Mouse (Mus musculus) G1E (cell line): ENCODE data around the gene Cep295. TPM values are rescaled to one million over a fixed set of nuclear protein-coding genes. Genes with fewer than 3 reads are reported as not detected.
"Not testable (repeated sequence)": the region's sequence is repeated elsewhere in the genome, so short reads cannot be mapped to it uniquely, and the experiment has no call there.

Experiments
- ATAC-seq: 2 replicates; pipeline ENCODE4 v1.8.0; 2016; ENCODE audit warnings: mild to moderate bottlenecking; ENCODE audit not compliant: insufficient number of reproducible peaks, poor library complexity, low FRiP score, severe bottlenecking; ENCODE audit errors: extremely low read depth
- DNase-seq: peaks from one replicate; pipeline ENCODE4 v3.0.0; 2012; ENCODE audit warnings: low spot score
- H3K27me3 ChIP-seq: 2 replicates; pipeline ENCODE4 v1.6.1; 2012; ENCODE audit warnings: mild to moderate bottlenecking, low read length, inconsistent platforms; ENCODE audit not compliant: insufficient read depth
- H3K36me3 ChIP-seq: replicated peaks from 2 replicates; pipeline ENCODE3; 2012; ENCODE audit warnings: mild to moderate bottlenecking, inconsistent platforms
- H3K4me1 ChIP-seq: 2 replicates; pipeline ENCODE4 v1.6.1; 2012; ENCODE audit warnings: low read depth, low read length, inconsistent platforms, mixed read lengths; ENCODE audit not compliant: insufficient read depth
- H3K4me3 ChIP-seq: 2 replicates; pipeline ENCODE4 v1.5.1; 2012; ENCODE audit warnings: low read depth, mild to moderate bottlenecking, inconsistent platforms, low read length, moderate library complexity, mixed read lengths
- H3K9me3 ChIP-seq: replicated peaks from 2 replicates; pipeline ENCODE4 v1.6.1; 2012; ENCODE audit warnings: inconsistent platforms
- CTCF ChIP-seq: IDR thresholded peaks from 2 replicates; pipeline ENCODE4 v1.5.1; 2012; ENCODE audit warnings: low read depth, low read length, inconsistent platforms, mixed read lengths
- GATA1 ChIP-seq: IDR thresholded peaks from 2 replicates; pipeline ENCODE4 v1.6.1; 2012; ENCODE audit warnings: borderline replicate concordance, low read length, inconsistent platforms, mixed read lengths
- GATA2 ChIP-seq: IDR thresholded peaks from 2 replicates; pipeline ENCODE4 v1.6.1; 2012; ENCODE audit warnings: low read depth, low read length, inconsistent platforms, borderline replicate concordance
- POLR2AphosphoS5 ChIP-seq: IDR thresholded peaks from 2 replicates; pipeline ENCODE4 v1.6.1; 2012; ENCODE audit warnings: low read depth, low read length, inconsistent platforms; ENCODE audit not compliant: insufficient replicate concordance
- TAL1 ChIP-seq: conservative IDR thresholded peaks from 2 replicates; pipeline ENCODE4 v1.6.1; 2012; ENCODE audit warnings: low read depth, low read length, inconsistent platforms, mixed read lengths
- polyA plus RNA-seq: library from polyadenylated mRNA; stranded (reverse); fragments of >175 nt; gene quantifications from 2 replicates; pipeline ENCODE4 v1.2.3, GENCODE M21; 2012
- total RNA-seq, 2 experiments: library from RNA; stranded (forward) in 1 of 2; stranded (reverse) in 1 of 2; fragments of 200-1000 nt in 1 of 2; fragments of >200 nt in 1 of 2; fragmentation: Nextera tagmentation in 1 of 2; gene quantifications; 2 replicates each; pipeline ENCODE4 v1.2.3; 2014 to 2017

The Cep295 gene
- total and polyA plus RNA-seq, 3 experiments = 5.8 to 168 (median 79.0) TPM

DNA sequence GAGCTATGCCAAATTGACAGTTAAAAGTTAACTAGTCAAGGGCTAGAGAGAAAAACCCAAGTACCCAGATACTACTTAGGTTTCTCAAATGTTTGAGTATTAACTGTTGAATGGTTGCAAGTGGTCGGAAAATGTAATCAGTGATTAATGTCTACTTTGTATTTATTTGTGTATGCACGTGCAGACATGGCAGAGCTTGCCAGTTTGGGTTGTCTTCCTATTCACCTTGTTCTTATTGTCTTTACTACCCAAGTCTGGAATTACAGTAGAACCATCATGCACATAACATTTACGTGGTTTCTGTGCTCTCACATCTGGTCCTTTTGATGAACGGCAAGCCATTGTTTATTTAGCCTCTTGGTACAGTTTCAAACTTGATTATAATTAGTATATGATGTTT is 48.2 kb downstream of the Cep295 start:
- Histone ChIP-seq H3K4me1 (peaks cover 55% of the 10 kb centered on the region), H3K27me3 (no peaks in the 10 kb centered on the region), H3K4me3 (peak overlapping the region; percentile 57), H3K36me3 (peaks cover 60% of the 10 kb centered on the region), H3K9me3 (no peaks in the 10 kb centered on the region)
- no peak for TF ChIP-seq GATA2
- no peak for TF ChIP-seq TAL1
- TF ChIP-seq CTCF = no peak
- no peak for TF ChIP-seq GATA1
- no peak for TF ChIP-seq POLR2AphosphoS5
- ATAC-seq (no peak), DNase-seq (no peak)

- H3K27me3 ChIP-seq = no peaks in the 10 kb centered on the region
- H3K36me3 ChIP-seq = peaks cover 48% of the 10 kb centered on the region
- ATAC-seq (no peak), DNase-seq (no peak)
- peak overlapping the region; percentile 93 for H3K4me3 ChIP-seq
- H3K9me3 ChIP-seq = no peaks in the 10 kb centered on the region
- peaks cover 61% of the 10 kb centered on the region for H3K4me1 ChIP-seq
- TF ChIP-seq TAL1 (no peak), GATA2 (no peak), CTCF (no peak), GATA1 (no peak)
Observed at GRCm38 (mm10) chr9:15308254-15308653, 49.3 kb downstream of the Cep295 start.

DNA sequence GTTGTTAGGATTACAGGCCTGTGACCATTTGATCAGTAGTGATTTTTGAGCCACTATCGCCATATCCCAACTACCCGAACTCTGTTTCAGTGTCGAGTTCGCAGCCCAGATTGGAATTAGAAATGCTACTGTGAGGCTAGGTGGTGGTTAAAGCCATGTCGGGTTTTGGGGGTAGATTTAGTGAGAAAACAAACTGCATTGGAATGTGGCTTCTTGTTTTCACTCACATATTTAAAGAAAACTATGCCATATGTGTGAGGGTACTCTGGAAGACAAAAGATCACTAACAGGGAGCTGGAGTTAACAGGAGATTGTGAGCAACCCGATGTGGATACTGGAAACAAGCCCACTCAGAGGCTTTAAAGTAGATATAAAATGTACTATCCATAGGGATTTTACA is 50.3 kb downstream of the Cep295 start:
- DNase-seq = no peak
- no peak for ATAC-seq
- Histone ChIP-seq H3K9me3 (no peaks in the 10 kb centered on the region), H3K4me3 (peak overlapping the region; percentile 93), H3K27me3 (no peaks in the 10 kb centered on the region), H3K4me1 (peaks cover 55% of the 10 kb centered on the region), H3K36me3 (peaks cover 39% of the 10 kb centered on the region)
- no peak for TF ChIP-seq GATA2
- TF ChIP-seq GATA1 = no peak
- no peak for TF ChIP-seq TAL1
- TF ChIP-seq CTCF = no peak
- no peak for TF ChIP-seq POLR2AphosphoS5

GRCm38 (mm10) chr9:15306398-15307119 is 51.0 kb downstream of the Cep295 start, which contains the start of gene 4931406C07Rik:
TSS of gene 4931406C07Rik (minus strand) at chr9:15306448.
- peaks cover 49% of the 10 kb centered on the region for H3K4me1 ChIP-seq
- peak within 1 kb of the TSS; percentile 93 for H3K4me3 ChIP-seq
- DNase-seq = peak; percentile 13
- peaks cover 34% of the 10 kb centered on the region for H3K36me3 ChIP-seq
- TF ChIP-seq GATA2 (no peak), POLR2AphosphoS5 (no peak), CTCF (no peak), GATA1 (no peak), TAL1 (no peak)
- no peaks in the 10 kb centered on the region for H3K9me3 ChIP-seq
- no peaks in the 10 kb centered on the region for H3K27me3 ChIP-seq
- no peak for ATAC-seq

- Histone ChIP-seq H3K36me3 (peaks cover 34% of the 10 kb centered on the region), H3K4me3 (peak within 1 kb of the TSS; percentile 93), H3K27me3 (no peaks in the 10 kb centered on the region), H3K9me3 (no peaks in the 10 kb centered on the region), H3K4me1 (peaks cover 49% of the 10 kb centered on the region)
- DNase-seq = peak; percentile 84
- peak; percentile 80 for ATAC-seq
- TF ChIP-seq GATA1 (no peak), GATA2 (no peak), CTCF (no peak), TAL1 (no peak), POLR2AphosphoS5 (no peak)
Observed at GRCm38 (mm10) chr9:15305503-15306397, 51.8 kb downstream of the Cep295 start, which contains the start of gene Taf1d. TSS of gene Taf1d (plus strand) at chr9:15306214.

DNA sequence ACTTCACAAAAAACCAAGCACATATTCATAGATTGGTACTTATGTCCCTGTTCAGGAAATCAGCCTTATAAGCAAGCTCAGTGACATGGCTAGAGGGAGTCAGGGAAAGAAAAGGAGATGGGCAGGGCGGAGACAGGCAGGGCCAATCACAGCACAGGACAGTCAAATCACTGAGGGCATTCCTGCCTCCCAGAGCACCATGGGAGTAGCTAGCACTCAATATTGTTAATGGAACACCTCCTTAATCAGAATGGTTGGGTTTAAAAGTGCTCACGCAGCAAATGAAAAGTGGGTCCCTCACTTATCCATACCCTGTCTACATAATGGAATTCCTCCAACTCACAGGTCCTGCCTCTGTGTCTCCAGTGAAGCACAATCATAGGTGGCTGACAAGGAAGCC is 54.7 kb downstream of the Cep295 start:
- Histone ChIP-seq H3K36me3 (peaks cover 13% of the 10 kb centered on the region), H3K27me3 (no peaks in the 10 kb centered on the region), H3K4me3 (no peak overlapping the region), H3K9me3 (no peaks in the 10 kb centered on the region), H3K4me1 (peaks cover 31% of the 10 kb centered on the region)
- ATAC-seq = no peak
- no peak for DNase-seq
- TF ChIP-seq TAL1 = no peak
- TF ChIP-seq GATA1 = no peak
- no peak for TF ChIP-seq POLR2AphosphoS5
- TF ChIP-seq CTCF = no peak
- TF ChIP-seq GATA2 = no peak

- H3K9me3 ChIP-seq, H3K4me3 ChIP-seq, H3K36me3 ChIP-seq, DNase-seq, ATAC-seq, H3K27me3 ChIP-seq: not testable (repeated sequence)
- H3K4me1 ChIP-seq = peaks cover 27% of the 10 kb centered on the region
Observed at GRCm38 (mm10) chr9:15302006-15302405, 55.6 kb downstream of the Cep295 start.
